Mouse (Mus musculus) adrenal gland, postnatal 25 days (tissue): ENCODE measurements at regions not wholly inside any gene's neighbourhood (a gene's known extent, or its start where the extent isn't known, plus 50 kb on each side); places are given as distances from the start of the nearest gene placed in this dataset.

ENCODE experiments used
- DNase-seq: peaks from one replicate; pipeline ENCODE4 v3.0.0; 2021; ENCODE audit warnings: mixed read lengths

GRCm38 (mm10) chr14:105056171-105056570, 121.0 kb downstream of the Rbm26 start:
- no peak for DNase-seq

GRCm38 (mm10) chr14:105038798-105039197, 138.3 kb downstream of the Rbm26 start:
- no peak for DNase-seq

- no peak for DNase-seq
Measured at GRCm38 (mm10) chr14:105034712-105035377, 142.3 kb downstream of the Rbm26 start.

- DNase-seq = no peak
Measured at GRCm38 (mm10) chr14:105019971-105020370, 157.2 kb downstream of the Rbm26 start.

- DNase-seq = no peak
Measured at GRCm38 (mm10) chr14:105016089-105016846, 160.9 kb downstream of the Rbm26 start.

- DNase-seq = no peak
Measured at GRCm38 (mm10) chr14:105015278-105015677, 161.8 kb downstream of the Rbm26 start.

- no peak for DNase-seq
Measured at GRCm38 (mm10) chr14:105010742-105011141, 166.4 kb downstream of the Rbm26 start.

GRCm38 (mm10) chr14:105008331-105008730, 168.8 kb downstream of the Rbm26 start:
- DNase-seq = no peak

- DNase-seq = no peak
Measured at GRCm38 (mm10) chr14:104994066-104994465, 183.1 kb downstream of the Rbm26 start.

GRCm38 (mm10) chr14:104966046-104966445, 211.1 kb downstream of the Rbm26 start:
- DNase-seq = no peak

GRCm38 (mm10) chr14:104943450-104943849, 233.7 kb downstream of the Rbm26 start:
- no peak for DNase-seq

- no peak for DNase-seq
Measured at GRCm38 (mm10) chr14:104939961-104940360, 237.2 kb downstream of the Rbm26 start.

GRCm38 (mm10) chr14:104937083-104937864, 239.9 kb downstream of the Rbm26 start:
- no peak for DNase-seq

GRCm38 (mm10) chr14:104935956-104936355, 241.2 kb downstream of the Rbm26 start:
- DNase-seq = no peak

GRCm38 (mm10) chr14:104905706-104906105, 271.4 kb downstream of the Rbm26 start:
- DNase-seq = no peak

GRCm38 (mm10) chr14:104902120-104903027, 274.8 kb downstream of the Rbm26 start:
- DNase-seq = no peak

GRCm38 (mm10) chr14:104901072-104901471, 276.1 kb downstream of the Rbm26 start:
- no peak for DNase-seq

- DNase-seq = no peak
Measured at GRCm38 (mm10) chr14:104871203-104871602, 305.9 kb downstream of the Rbm26 start.

GRCm38 (mm10) chr14:104867540-104867939, 309.6 kb downstream of the Rbm26 start:
- no peak for DNase-seq

GRCm38 (mm10) chr14:104863881-104864280, 313.2 kb downstream of the Rbm26 start:
- DNase-seq = no peak

GRCm38 (mm10) chr14:104855913-104856312, 321.2 kb downstream of the Rbm26 start:
- DNase-seq = no peak

- no peak for DNase-seq
Measured at GRCm38 (mm10) chr14:104849274-104849673, 326.8 kb upstream of the Rnf219 start.
